Mouse (Mus musculus) ZHBTc4 (cell line): ENCODE results near the gene Slc12a3.
"Not testable (repeated sequence)": the region's sequence is repeated elsewhere in the genome, so short reads cannot be mapped to it uniquely, and the experiment has no call there.

ENCODE experiments used
- DNase-seq: peaks from one replicate; pipeline ENCODE4 v3.0.0-alpha.2; 2011; ENCODE audit warnings: low read depth, low spot score

The Slc12a3 gene

GRCm38 (mm10) chr8:94399361-94399953, 70.5 kb downstream of the Slc12a3 start:
- no peak for DNase-seq

GRCm38 (mm10) chr8:94399957-94400356, 71.0 kb downstream of the Slc12a3 start:
- not testable (repeated sequence) for DNase-seq

GRCm38 (mm10) chr8:94408443-94409080, 79.6 kb downstream of the Slc12a3 start:
- DNase-seq, result no peak

- DNase-seq, result no peak
Measured at GRCm38 (mm10) chr8:94409523-94409922, 80.5 kb downstream of the Slc12a3 start.

GRCm38 (mm10) chr8:94412518-94412917, 83.5 kb downstream of the Slc12a3 start:
- no peak for DNase-seq

- DNase-seq, result no peak
Measured at GRCm38 (mm10) chr8:94413509-94413908, 84.5 kb downstream of the Slc12a3 start.

- DNase-seq, result no peak
Measured at GRCm38 (mm10) chr8:94415218-94415617, 86.2 kb downstream of the Slc12a3 start.
